Mouse (Mus musculus) embryonic facial prominence, embryonic 10.5 days (tissue): ENCODE results near the gene Olfr155. TPM values are rescaled to one million over a fixed set of nuclear protein-coding genes. Genes with fewer than 3 reads are reported as not detected.

Source experiments
- DNase-seq: peaks from one replicate; pipeline ENCODE4 v3.0.0-alpha.2; 2017; ENCODE audit warnings: low spot score
- H3K27ac ChIP-seq: fragments of 300-500 bp; sonication (generic); replicated peaks from 2 replicates; pipeline ENCODE4 v1.5.1; 2016; ENCODE audit warnings: mild to moderate bottlenecking
- H3K27me3 ChIP-seq: fragments of 300-500 bp; sonication (generic); replicated peaks from 2 replicates; pipeline ENCODE4 v1.6.1; 2016; ENCODE audit warnings: low read depth, mild to moderate bottlenecking; ENCODE audit not compliant: poor library complexity, severe bottlenecking
- H3K36me3 ChIP-seq: fragments of 300-500 bp; sonication (generic); replicated peaks from 2 replicates; pipeline ENCODE4 v1.6.1; 2016; ENCODE audit warnings: mild to moderate bottlenecking, moderate library complexity
- H3K4me1 ChIP-seq: fragments of 300-500 bp; sonication (generic); 2 replicates; pipeline ENCODE4 v1.6.1; 2016
- H3K4me3 ChIP-seq: fragments of 300-500 bp; sonication (generic); 2 replicates; pipeline ENCODE4 v1.5.1; 2016; ENCODE audit warnings: mild to moderate bottlenecking, moderate library complexity
- H3K9me3 ChIP-seq: fragments of 300-500 bp; sonication (generic); 2 replicates; pipeline ENCODE4 v1.6.1; 2016; ENCODE audit warnings: mild to moderate bottlenecking
- WGBS: fragments of 180-500 bp; shearing (Covaris S2); methylation state at CpG from one replicate; pipeline ENCODE4 v1.1.7; 2016; 5-methylcytosine and 5-hydroxymethylcytosine counted together
- polyA plus RNA-seq: library from polyadenylated mRNA; unstranded; fragments of >200 nt; fragmentation: Nextera tagmentation; extraction: Ambion mirVana; gene quantifications from 2 replicates; pipeline ENCODE4 v1.2.1, GENCODE M21; 2016

The Olfr155 gene
- polyA plus RNA-seq, 1 experiment from 2014 or later = not detected

- no peak for DNase-seq
- whole genome bisulfite sequencing = 61% methylated on average over 4 of the region's 4 CpGs
- Histone ChIP-seq H3K27me3 (no peaks in the 10 kb centered on the region), H3K4me1 (peaks cover 7% of the 10 kb centered on the region; the same call in 1 of the 2 replicates), H3K9me3 (no peaks in the 10 kb centered on the region), H3K27ac (no peak overlapping the region), H3K36me3 (no peaks in the 10 kb centered on the region), H3K4me3 (no peak overlapping the region)
Observed at GRCm38 (mm10) chr4:43863298-43863697, 11.9 kb downstream of the Olfr155 start.

DNA sequence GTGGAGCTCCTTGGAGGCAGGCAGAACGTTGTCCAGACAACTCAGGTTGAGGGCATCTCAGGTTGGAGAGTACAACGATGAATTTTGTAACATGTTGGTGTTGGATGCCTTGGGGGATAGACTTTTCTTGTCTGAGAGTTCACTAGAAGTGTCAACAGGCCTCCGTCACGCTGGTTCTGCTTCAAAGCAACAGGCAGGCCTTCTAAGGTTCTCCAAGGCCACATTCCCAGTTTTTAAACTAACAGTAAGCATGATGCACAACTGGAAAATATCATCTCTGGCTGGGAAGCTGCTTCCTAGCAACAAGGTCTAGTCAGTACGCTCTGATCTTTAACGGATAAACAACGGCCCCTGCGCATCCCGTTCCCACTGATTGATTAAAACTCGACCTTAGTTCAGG lies 18.5 kb downstream of the Olfr155 start:
- peak; percentile 5 for DNase-seq
- Histone ChIP-seq H3K27me3 (no peaks in the 10 kb centered on the region), H3K27ac (no peak overlapping the region), H3K4me3 (no peak overlapping the region), H3K36me3 (no peaks in the 10 kb centered on the region), H3K4me1 (peaks cover 6% of the 10 kb centered on the region), H3K9me3 (peaks cover 5% of the 10 kb centered on the region; the same call in 1 of the 2 replicates)
- WGBS = 89% methylated on average over 10 of the region's 10 CpGs

GRCm38 (mm10) chr4:43874501-43874900 lies 23.1 kb downstream of the Olfr155 start:
- Histone ChIP-seq H3K4me3 (peak overlapping the region; percentile 79), H3K27ac (peak overlapping the region; percentile 97), H3K27me3 (no peaks in the 10 kb centered on the region), H3K9me3 (no peaks in the 10 kb centered on the region), H3K36me3 (no peaks in the 10 kb centered on the region), H3K4me1 (peaks cover 44% of the 10 kb centered on the region)
- DNase-seq = no peak
- WGBS = 59% methylated on average over 7 of the region's 7 CpGs

DNA sequence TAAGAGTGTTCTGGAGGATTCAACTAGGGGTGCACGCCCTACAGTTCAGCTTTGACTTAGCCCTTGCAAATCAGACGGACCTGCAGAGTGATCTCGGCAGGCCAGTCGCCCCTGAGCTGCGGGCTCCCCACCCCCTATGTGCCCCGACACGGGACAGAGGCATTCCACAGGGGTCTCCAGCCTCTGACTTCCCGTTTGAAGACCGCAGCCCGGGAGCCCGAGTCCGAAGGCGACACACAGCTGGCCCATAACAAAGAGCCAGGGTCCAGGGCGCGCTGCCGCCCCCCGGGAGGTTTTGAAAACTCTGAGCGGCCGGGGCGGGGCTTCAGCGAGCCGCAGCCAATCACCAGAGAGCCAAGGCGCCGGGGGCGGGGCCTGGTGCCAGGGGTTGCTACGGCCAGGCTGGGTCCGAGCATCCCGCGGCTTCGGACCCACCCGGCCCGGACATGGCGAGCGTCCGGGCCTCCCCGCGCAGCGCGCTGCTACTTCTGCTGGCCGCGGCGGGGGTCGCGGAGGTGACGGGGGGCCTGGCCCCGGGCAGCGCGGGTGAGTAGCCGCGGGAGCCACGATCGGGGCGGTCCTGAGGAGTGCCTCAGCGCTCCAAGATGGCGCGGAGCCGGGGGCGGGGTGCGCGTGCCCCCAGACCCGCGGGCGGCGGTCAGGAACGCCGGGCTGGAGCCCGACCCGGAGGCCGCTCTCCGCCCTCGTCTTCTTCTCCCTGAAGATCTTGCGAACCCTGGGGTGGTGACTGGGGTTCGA lies 24.0 kb downstream of the Olfr155 start, which contains the start of gene Reck:
Reck (plus strand) TSS at position 371 of the 759 bp plus-strand sequence.
- Histone ChIP-seq H3K4me3 (peak within 1 kb of the TSS; percentile 79), H3K36me3 (no peaks in the 10 kb centered on the region), H3K27me3 (no peaks in the 10 kb centered on the region), H3K9me3 (no peaks in the 10 kb centered on the region), H3K27ac (peak within 1 kb of the TSS; percentile 97), H3K4me1 (peaks cover 47% of the 10 kb centered on the region)
- WGBS = under 1% methylated on average over 73 of the region's 73 CpGs
- peak; percentile 97 for DNase-seq

- H3K4me1 ChIP-seq = peaks cover 47% of the 10 kb centered on the region
- no peak for DNase-seq
- WGBS = 0% methylated on average over 20 of the region's 20 CpGs
- H3K27ac ChIP-seq = peak overlapping the region; percentile 97
- H3K36me3 ChIP-seq = no peaks in the 10 kb centered on the region; the same call in 1 of the 2 replicates
- no peaks in the 10 kb centered on the region for H3K27me3 ChIP-seq
- peak overlapping the region; percentile 79 for H3K4me3 ChIP-seq
- H3K9me3 ChIP-seq = no peaks in the 10 kb centered on the region
Observed at GRCm38 (mm10) chr4:43875919-43876411, 24.6 kb downstream of the Olfr155 start.

DNA sequence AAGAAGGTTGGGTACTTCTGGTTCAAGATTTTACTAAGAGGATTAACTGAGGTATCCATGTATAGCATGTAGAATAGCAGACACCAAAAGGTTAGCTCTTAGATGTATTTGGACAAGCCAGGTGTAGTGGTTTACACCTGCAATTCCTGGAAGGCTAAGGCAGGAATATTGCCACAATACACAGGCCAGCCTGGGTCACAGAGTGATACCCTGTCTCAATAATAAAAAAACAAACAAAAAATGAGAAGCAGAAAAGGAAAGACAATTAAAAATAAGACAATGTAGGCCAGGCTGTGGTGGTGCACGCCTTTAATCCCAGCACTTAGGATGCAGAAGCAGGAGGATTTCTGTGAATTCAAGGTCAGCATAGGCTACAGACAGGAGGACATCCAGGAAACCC lies 25.9 kb downstream of the Olfr155 start:
- Histone ChIP-seq H3K4me1 (peaks cover 57% of the 10 kb centered on the region), H3K27ac (no peak overlapping the region), H3K9me3 (no peaks in the 10 kb centered on the region), H3K36me3 (no peaks in the 10 kb centered on the region; the same call in 1 of the 2 replicates), H3K4me3 (peak overlapping the region; percentile 79; the same call in 1 of the 2 replicates), H3K27me3 (no peaks in the 10 kb centered on the region)
- WGBS = 92% methylated on average over 1 of the region's 1 CpGs
- DNase-seq = no peak

DNA sequence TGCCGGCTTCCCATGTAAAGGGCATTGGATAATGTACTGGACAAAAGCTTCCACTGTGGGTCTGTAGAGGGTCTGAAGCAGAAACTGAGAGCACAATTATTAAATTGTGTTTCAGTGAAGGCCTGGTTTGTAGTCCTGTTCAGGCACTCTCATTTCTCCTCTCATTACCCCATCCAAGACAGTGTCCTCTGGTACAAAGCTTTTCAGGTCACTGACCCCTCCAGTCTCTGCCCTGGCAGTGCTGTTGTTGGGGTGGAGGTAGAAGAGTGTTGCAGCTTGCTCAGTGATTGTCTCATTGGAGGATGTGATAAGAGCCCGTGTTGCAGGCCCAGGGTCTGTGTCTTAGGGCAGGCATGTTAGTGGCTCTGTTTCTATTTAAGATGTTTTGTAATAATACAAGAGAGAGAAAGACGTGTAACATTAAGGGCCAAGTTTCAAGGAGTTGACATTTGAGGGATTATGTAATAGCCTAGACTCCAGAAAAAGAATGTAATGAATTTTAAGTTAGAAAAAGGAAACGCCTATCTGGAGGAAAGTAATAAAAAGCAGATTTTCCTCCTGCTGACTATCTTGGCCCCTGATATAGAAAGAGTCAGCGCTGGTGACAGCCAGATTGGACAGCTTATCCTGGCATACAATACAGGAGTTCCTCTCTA lies 26.9 kb downstream of the Olfr155 start:
- peaks cover 63% of the 10 kb centered on the region for H3K4me1 ChIP-seq
- WGBS = 41% methylated on average over 5 of the region's 5 CpGs

DNA sequence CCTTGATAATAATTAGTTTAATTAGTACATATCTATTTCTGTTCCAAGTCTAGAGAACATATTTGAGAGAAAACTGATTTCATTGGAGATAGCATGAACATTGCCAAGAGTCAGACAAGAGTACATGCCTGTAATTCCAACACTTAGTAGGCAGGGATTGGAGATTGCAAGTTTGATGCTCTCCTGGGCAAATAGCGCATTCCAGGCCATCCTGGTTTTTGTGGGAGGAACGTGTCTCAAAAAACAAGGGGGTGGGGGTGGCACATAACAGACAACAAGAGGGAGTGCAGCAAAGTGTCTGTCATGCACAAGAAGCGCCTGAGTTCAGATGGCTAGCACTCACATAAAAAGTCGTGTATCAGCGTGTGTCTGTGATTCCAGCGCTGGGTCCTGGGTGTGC lies 28.2 kb downstream of the Olfr155 start:
- Histone ChIP-seq H3K36me3 (no peaks in the 10 kb centered on the region; the same call in 1 of the 2 replicates), H3K4me1 (peaks cover 73% of the 10 kb centered on the region), H3K27ac (no peak overlapping the region), H3K9me3 (no peaks in the 10 kb centered on the region), H3K27me3 (no peaks in the 10 kb centered on the region), H3K4me3 (no peak overlapping the region)
- WGBS = 82% methylated on average over 6 of the region's 6 CpGs
- no peak for DNase-seq

More for the DNA sequence above, 26.9 kb downstream of the Olfr155 start:
- Histone ChIP-seq H3K27ac (peak overlapping the region; percentile 46), H3K4me3 (peak overlapping the region; percentile 27; the same call in 1 of the 2 replicates), H3K36me3 (no peaks in the 10 kb centered on the region; the same call in 1 of the 2 replicates), H3K9me3 (no peaks in the 10 kb centered on the region), H3K27me3 (no peaks in the 10 kb centered on the region)
- DNase-seq = peak; percentile 24

GRCm38 (mm10) chr4:43884196-43884595 lies 32.8 kb downstream of the Olfr155 start:
- WGBS = 13% methylated on average over 4 of the region's 4 CpGs
- H3K27me3 ChIP-seq = no peaks in the 10 kb centered on the region
- peak overlapping the region; percentile 84 for H3K27ac ChIP-seq
- peaks cover 61% of the 10 kb centered on the region for H3K4me1 ChIP-seq
- peaks cover 7% of the 10 kb centered on the region for H3K36me3 ChIP-seq
- H3K4me3 ChIP-seq = peak overlapping the region; percentile 21
- H3K9me3 ChIP-seq = no peaks in the 10 kb centered on the region
- peak; percentile 68 for DNase-seq

- peaks cover 26% of the 10 kb centered on the region for H3K36me3 ChIP-seq
- no peak for DNase-seq
- no peaks in the 10 kb centered on the region for H3K27me3 ChIP-seq
- no peak overlapping the region for H3K27ac ChIP-seq
- no peaks in the 10 kb centered on the region for H3K9me3 ChIP-seq
- WGBS = 88% methylated on average over 3 of the region's 3 CpGs
- no peak overlapping the region for H3K4me3 ChIP-seq
- H3K4me1 ChIP-seq = peaks cover 10% of the 10 kb centered on the region
Observed at GRCm38 (mm10) chr4:43891247-43891646, 39.9 kb downstream of the Olfr155 start.

DNA sequence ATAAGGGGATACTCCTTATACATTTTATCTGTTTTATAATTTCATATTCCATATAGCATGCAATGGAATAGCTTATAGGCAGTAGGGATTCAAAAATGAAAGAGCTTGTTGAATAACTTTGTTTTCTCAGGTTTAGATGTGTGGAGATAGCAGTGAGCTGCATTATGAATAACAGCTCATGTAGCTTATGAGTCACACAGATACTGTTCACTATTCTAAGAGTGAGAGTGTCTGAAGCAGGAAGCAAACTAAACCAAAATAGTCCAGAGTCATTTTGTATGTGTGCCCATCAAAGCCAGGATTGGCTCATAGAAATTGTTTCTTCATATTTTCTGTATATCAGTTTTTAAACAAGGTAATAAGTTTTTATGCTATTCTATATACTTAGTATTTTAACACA lies 45.8 kb downstream of the Olfr155 start:
- H3K9me3 ChIP-seq = no peaks in the 10 kb centered on the region
- no peak overlapping the region for H3K4me3 ChIP-seq
- no peaks in the 10 kb centered on the region for H3K27me3 ChIP-seq
- H3K4me1 ChIP-seq = no peaks in the 10 kb centered on the region
- H3K36me3 ChIP-seq = peaks cover 61% of the 10 kb centered on the region
- DNase-seq = no peak
- no peak overlapping the region for H3K27ac ChIP-seq

DNA sequence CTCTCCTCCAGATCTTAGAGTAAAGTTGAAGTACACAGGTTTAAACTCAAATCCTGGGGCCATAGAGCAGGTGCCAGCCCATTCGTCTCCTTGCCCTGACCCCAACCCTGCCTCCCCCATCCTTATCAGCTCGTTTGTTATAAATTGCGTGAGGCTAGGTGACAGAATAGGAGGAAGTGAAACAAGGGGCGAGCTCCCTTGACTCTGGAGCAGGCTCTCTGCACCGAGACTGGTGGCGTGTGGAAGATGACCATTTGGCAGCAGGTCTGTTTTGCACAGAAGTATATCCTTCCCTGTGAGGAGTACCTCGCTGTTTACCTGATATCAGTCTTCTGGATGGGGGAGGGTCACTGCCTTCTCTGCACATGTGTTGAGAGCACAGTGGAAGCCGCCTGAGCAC lies 47.8 kb downstream of the Olfr155 start:
- Histone ChIP-seq H3K9me3 (no peaks in the 10 kb centered on the region), H3K4me1 (no peaks in the 10 kb centered on the region), H3K27me3 (no peaks in the 10 kb centered on the region), H3K4me3 (no peak overlapping the region), H3K36me3 (peaks cover 71% of the 10 kb centered on the region), H3K27ac (no peak overlapping the region)
- 80% methylated on average over 8 of the region's 8 CpGs for WGBS
- no peak for DNase-seq
